Mouse (Mus musculus): ENCODE measurements around the gene Vmn1r64. TPM values are rescaled to one million over a fixed set of nuclear protein-coding genes. Genes with fewer than 3 reads are reported as not detected.
"Not testable (repeated sequence)": the region's sequence is repeated elsewhere in the genome, so short reads cannot be mapped to it uniquely, and the experiment has no call there.

Gene Vmn1r64
- polyA plus RNA-seq (2012; rRNA removed): not detected in 2 replicates

- Histone ChIP-seq H3K27me3 (ENCODE audit: control insufficient read depth, insufficient read depth, low read length) (no peaks in the 10 kb centered on the region), H3K4me1 (ENCODE audit: control insufficient read depth, insufficient read depth, low read length) (no peaks in the 10 kb centered on the region), H3K4me3 (replicated peaks; ENCODE audit: insufficient read depth, low read depth, low read length) (no peak within 1 kb of the TSS), H3K27ac (ENCODE audit: insufficient read depth, low read length) (no peak within 1 kb of the TSS)
- TF ChIP-seq CTCF (IDR thresholded peaks at IDR 0.05; ENCODE audit: borderline replicate concordance, insufficient read depth, low read depth, low read length) (no peak), POLR2A (IDR thresholded peaks at IDR 0.05; ENCODE audit: borderline replicate concordance, insufficient read depth, low read length) (no peak)
- DNase-seq: no peak
Measured at GRCm38 (mm10) chr7:5884442-5884841, at the start of gene Vmn1r64. Gene Vmn1r64, minus strand, starts transcription at chr7:5884542.

DNA sequence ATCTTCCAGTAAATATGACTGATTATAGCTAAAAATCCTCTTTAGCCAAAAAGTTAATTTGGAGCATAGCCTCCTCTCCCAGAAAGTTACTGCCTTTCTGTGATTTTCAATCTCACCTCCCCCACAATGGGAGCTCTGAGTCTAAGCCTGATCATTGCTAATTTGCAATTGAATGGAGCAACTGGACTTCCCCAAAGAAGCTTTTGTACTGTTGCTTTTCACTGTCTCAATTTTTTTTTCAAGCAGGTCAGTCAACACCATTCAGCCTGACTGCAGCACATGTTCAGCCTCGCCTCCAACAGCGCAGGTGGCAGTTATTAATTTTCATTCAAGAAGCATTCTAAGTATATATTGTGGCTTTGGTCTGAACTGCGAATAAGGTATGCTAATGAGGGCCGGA, 14.9 kb upstream of the Vmn1r64 start:
- Histone ChIP-seq H3K4me3 (replicated peaks; ENCODE audit: insufficient read depth, low read depth, low read length) (no peak overlapping the region), H3K4me1 (ENCODE audit: control insufficient read depth, insufficient read depth, low read length) (no peaks in the 10 kb centered on the region), H3K27me3 (ENCODE audit: control insufficient read depth, insufficient read depth, low read length) (no peaks in the 10 kb centered on the region), H3K27ac (ENCODE audit: insufficient read depth, low read length) (no peak overlapping the region)
- 81% methylated on average over 4 of the region's 4 CpGs for WGBS
- TF ChIP-seq CTCF (IDR thresholded peaks at IDR 0.05; ENCODE audit: borderline replicate concordance, insufficient read depth, low read depth, low read length) (no peak), POLR2A (IDR thresholded peaks at IDR 0.05; ENCODE audit: borderline replicate concordance, insufficient read depth, low read length) (no peak)
- DNase-seq: no peak

- DNase-seq; H3K4me3 ChIP-seq (replicated peaks; ENCODE audit: insufficient read depth, low read depth, low read length); H3K27me3 ChIP-seq (ENCODE audit: control insufficient read depth, insufficient read depth, low read length); H3K27ac ChIP-seq (ENCODE audit: insufficient read depth, low read length); H3K4me1 ChIP-seq (ENCODE audit: control insufficient read depth, insufficient read depth, low read length): not testable (repeated sequence)
- 65% methylated on average over 2 of the region's 2 CpGs for WGBS
Measured at GRCm38 (mm10) chr7:5897245-5897644, 12.9 kb upstream of the Vmn1r64 start.

Other genes with a start within 250 kb of the Vmn1r64 start
- not detected in 2 replicates for gene Vmn1r62, start 210.9 kb downstream of the Vmn1r64 start, polyA plus RNA-seq (2012; rRNA removed)
- gene Vmn1r63, start 79.1 kb downstream of the Vmn1r64 start, polyA plus RNA-seq (2012; rRNA removed): not detected in 2 replicates
- gene Vmn1r65, start 126.5 kb upstream of the Vmn1r64 start, polyA plus RNA-seq (2012; rRNA removed): not detected in 2 replicates
- not detected in 2 replicates for gene Nlrp4c, start 160.6 kb upstream of the Vmn1r64 start, polyA plus RNA-seq (2012; rRNA removed)

Measured in cerebellum, adult 2 months (tissue).